Mouse (Mus musculus): Measurements from ENCODE around the gene Hipk2.

GRCm38 (mm10) chr6:38873316-38873715, 2.6 kb downstream of the Hipk2 start:
- TF ChIP-seq POLR2A (IDR thresholded peaks at IDR 0.05; ENCODE audit: extremely low read depth, insufficient read depth, low read length) (no peak), CTCF (IDR thresholded peaks at IDR 0.05; ENCODE audit: extremely low read depth, insufficient read depth, low read length) (no peak)
